Mouse (Mus musculus): Measurements from ENCODE around the gene Mef2b.

The Mef2b gene

DNA sequence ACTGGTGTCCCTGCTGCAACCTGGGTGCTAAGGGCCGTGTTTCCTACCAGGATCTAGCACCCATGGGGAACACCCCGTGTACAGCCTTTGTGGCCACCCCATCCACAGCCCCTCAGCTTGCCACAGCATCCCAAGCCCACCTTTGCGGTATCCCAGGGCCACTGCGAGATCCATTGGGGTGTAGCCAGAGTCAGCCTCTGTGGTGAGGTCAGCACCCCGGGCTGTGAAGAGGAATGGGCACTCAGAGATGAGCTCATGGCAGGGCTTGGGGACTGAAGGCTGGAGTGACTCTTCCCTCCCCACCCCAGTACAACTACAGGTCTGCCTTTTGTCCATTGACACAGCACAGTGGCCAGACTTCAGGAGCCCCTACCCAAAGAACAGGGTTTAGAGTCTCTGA is 5.4 kb upstream of the Mef2b start:
- DNase-seq (ENCODE audit: low read depth, low spot score), result no peak

DNA sequence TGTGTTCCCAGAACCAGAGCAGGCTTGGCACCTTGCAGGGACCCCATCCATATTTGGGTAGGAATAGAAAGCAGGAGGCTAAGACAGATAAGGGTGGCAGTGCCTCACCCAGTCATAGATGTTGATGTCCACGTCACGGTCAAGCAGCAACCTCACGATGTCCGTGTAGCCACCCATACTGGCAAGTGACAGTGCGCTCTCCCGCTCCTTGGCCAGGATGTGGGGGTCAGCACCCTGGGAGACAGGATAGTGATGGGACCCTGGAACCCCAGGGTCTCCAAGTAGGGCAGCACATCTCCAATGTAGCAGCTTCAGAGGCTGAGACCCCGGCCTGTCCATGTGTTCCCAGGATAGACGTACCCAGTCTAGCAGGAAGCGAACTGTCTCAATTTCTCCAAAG is 4.6 kb upstream of the Mef2b start:
- no peak for DNase-seq (ENCODE audit: low read depth, low spot score)

DNA sequence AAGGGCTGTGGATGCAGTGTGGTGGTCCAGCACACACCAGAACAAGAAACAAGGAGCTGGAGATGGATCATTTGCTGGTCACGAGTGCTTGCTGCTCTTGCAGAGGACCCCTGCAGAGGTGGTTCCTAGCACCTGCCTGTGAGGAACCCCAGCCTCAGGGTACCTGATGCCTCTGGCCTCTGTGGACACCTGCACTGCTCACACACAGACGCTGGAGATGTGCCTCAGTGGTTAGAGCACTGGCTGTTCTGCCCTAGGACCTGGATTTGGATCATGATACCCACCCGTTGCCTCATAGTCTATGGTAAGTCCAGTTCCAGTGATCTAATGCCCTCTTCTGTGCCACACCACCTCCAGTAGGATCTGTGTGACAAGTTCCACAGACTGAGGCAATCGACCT is 2.9 kb upstream of the Mef2b start:
- no peak for DNase-seq (ENCODE audit: low read depth, low spot score)

DNA sequence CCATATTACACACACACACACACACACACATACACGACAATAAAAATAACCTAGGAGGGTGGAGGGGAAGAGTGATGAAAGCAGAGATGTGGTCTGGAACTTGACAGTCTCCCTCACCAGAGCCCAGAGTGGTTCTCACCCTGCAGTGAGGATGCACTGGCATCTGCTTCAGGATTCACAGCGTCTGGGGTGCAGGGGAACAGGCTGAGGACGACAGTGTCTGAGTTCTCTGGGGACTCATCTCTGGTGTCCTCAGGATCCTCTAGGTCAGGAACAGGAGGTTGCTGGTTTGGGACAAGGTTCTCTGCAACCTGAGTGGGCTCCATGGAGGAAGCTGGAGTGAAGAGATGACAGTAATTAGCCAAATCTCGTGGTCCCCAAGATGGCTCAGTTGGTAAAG is 1.6 kb upstream of the Mef2b start:
- no peak for DNase-seq (ENCODE audit: low read depth, low spot score)

DNA sequence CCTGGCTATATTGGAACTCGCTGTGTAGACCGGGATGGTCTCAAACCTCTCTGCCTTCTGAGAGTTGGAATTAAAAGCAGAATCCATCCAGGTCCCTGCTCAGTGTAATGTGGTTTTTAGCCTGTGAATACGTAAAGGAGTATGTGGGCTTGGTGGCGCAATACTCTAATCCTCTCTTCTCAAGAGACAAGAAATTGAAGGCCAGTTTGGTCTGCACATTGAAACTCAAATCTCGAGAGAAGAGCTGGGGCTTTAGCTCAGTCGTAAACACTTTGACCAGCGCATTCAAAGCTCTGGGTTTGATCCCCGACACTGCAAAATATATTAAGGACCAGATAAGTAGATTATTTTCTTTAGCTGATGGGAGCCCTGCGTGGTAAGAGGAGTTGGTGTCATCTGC is 470 bp downstream of the Mef2b start:
- no peak for DNase-seq (ENCODE audit: low read depth, low spot score)

DNA sequence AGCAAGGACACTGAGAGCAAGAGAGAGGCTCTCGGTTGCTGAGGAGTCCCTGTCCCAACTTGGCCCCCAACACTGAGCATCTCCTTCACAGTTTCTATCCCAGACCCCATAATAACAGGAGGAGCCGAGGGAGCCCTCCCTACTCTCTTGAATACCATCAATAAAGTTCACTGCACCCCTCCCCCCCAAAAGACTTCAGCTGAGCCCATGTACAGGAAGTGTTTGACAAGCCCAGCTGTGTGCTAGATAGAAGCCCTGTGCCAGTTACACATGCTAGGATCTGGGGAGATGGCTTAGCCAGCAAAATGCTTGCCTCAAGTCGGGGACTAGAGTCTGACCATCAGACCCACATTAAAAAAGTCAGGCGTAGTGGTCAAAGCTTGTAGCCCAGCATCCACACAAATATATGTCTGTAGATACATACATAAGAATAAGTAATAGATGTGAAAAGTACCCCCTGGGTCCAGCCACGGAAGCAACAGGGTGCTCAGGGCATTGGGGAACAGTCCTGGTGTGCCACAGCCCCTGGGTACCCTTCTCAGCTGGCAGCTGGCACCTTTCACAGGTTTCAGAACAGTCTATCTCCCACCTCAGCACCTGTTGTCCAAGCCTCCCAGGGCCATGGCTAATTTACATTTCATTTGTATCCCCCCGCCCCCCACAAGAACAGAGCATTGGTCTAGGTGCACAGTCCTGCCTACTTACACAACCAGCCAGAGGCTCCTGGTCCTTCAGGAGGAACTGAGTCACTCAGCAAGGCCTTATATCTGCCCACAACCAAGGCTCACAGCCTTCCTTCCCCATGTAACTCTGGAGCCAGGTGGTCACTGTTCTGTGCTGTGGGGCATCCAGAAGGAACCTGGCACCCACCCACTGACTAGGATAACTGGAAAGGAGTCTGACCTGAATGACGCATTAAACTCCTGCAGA is 8.4 kb downstream of the Mef2b start:
- no peak for DNase-seq (ENCODE audit: low read depth, low spot score)

DNA sequence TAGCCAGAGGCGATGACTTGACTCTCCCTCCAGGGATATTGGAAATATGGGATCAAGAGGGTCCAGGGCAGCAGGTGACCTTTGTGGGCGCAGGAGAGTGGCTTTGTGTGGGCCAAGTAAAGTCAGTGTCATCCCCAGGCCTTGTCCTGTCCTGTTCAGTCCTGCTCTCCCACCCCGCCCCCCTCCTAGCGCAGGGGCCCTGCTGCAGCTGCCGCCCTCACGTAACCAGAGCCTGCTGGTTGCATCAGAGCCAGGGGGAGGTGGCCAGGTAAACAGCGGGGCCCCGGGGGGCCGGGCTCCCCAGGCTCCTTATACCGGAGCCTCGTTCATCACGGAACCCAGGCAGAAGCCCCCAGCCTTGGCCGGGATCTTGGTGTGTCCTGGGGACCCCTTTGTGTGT is 10.6 kb downstream of the Mef2b start:
- DNase-seq (ENCODE audit: low read depth, low spot score), result no peak

DNA sequence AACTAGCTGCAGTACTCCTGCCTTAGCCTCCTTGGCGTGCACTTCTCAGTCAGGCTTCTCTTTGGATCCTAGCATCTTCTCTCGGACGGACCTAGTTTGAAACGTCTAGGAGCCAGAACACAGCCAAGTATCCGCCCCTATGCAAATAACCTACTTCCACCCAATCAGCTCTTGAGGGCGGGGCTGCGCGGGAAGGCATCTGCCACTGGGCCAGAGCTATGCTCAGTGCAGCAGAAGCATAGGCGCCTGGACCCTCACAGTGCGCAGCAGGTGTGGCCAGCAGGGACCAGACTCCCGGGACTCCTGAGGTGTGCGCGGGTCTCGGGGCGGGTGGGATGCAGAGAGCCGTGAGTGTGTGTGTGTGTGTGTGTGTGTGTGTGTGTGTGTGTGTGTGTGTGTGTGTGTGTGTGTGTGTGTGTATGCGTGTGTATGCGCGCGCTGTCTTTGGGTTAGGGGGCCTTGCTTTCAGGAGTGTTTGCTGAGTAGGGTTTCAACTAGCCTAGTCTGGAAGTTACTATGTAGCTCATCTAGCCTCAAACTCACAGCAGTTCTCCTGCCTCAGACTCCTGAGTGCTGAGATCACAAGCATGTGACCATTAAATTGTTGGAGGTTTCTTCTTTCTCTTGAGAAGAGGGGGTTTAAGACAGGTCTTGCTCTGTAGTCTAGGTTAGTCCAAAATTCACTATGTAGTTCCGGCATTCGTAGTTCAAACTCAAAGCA is 13.2 kb downstream of the Mef2b start:
- DNase-seq (ENCODE audit: low read depth, low spot score), result no peak

DNA sequence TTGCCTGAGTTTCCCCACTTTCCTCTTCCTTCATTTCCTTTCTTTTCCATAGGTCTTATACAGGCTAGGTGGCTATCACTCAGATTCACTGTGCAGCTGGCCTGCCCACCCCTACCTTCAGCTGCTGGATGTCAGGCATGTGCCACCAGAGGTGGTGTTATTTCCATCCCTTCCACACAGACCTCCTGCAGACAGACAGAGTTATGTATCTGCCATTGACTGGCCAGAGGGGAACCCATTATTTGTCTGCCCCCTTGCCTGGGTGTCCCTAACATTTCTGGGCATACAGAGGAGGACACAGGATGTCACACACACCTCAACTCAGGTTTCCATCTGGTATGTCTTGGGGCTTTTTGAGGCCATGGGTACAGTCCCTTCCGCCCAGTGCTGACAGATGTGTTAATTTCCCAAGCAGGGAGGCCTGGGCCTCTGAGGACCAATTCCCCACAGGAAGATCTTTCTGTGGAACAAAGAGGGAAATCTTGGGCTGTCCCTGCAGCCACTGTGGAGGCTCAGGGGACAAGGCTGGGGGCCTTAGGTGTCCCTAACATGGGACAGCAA is 17.8 kb downstream of the Mef2b start:
- DNase-seq (ENCODE audit: low read depth, low spot score), result no peak

DNA sequence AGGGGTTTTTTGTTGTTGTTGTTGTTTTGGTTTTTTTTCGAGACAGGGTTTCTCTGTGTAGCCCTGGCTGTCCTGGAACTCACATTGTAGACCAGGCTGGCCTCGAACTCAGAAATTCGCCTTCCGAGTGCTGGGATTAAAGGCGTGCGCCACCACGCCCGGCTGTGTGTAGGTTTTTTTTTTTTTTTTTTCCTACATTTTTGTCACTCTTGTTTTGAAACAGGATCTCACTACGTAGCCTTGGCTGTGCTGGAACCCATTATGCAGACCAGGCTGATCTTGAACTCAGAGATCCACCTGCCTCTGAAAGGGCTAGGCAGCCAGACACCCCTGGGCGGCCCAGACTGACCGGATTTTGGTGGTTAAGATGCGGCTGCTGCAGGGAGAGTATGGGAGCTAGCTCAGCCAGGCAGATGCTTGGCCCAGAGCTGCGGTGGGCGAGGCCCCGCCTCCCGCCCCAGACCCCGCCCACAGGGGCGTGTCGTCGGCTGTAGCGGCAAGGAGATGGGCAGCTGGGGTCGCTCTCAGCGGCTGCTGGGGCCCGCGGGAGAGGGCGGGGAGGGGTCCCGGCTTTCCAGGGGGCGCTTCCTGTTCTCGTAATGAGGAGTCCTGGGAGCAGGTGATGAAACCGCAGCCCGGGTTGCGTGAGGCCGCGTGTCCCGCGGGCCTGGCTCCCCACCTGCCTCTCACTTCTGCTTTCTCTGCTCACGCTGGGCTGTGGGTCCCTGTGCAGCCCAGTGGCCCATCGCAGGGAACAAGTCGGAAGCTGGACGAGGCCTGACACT is 18.8 kb downstream of the Mef2b start:
- DNase-seq (ENCODE audit: low read depth, low spot score), result peak; percentile 28

DNA sequence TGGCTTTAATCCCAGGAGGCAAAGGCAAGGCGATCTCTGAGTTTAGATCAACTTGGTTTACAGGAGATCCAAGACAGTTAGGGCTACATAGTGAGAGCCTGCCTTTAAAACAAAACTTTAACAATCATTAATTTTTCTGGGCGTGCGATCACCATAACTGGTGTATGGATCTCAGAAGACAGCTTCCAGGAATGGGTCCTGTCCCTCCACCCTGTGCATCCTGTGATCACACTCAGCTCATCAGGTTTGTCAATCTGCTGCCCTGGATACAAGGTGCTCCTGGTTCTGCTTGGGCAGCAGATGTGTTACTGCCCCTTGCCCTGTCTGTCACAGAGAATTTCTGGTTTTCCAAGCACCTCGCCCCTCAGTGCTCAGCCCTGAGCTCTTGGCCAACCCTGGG is 19.7 kb downstream of the Mef2b start:
- DNase-seq (ENCODE audit: low read depth, low spot score), result no peak

DNA sequence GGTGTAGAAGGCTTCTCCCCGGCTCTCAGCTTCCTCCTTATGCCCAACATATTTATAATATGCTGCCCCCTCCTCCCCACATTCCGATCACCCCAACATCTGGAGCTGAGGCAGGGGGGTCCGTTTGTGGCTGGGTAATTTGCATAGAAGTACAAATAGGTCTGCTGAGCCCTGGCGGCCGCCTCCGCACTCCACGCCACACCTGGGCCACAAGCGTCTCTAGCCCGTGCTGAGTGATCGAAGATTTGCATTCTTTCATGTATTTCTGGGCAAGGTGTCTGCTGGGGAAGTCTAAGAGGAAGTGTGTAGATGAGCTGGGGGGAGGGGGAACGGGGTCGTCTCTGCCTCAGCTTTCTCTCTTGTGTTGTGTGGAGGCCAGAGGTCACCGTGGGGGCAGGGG is 20.5 kb downstream of the Mef2b start:
- no peak for DNase-seq (ENCODE audit: low read depth, low spot score)

DNA sequence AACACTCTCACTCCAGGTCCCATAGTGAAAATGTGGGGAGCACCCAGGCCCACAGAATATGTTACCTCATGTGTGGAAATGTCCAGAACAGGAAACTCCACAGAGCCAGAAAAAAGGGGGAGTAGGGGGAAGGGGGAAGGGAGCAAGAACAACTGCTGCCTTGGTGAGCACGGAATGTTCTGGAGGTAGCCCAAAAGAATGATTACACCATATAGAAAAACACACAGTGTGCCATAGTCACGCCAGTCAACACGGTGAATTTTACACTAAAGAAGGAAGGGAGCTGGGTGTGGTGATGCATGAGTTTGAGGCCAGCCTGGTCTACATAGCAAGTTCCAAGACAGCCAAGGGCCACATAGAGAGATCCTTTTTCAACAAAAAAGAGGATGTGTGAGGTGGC is 23.8 kb downstream of the Mef2b start:
- no peak for DNase-seq (ENCODE audit: low read depth, low spot score)

DNA sequence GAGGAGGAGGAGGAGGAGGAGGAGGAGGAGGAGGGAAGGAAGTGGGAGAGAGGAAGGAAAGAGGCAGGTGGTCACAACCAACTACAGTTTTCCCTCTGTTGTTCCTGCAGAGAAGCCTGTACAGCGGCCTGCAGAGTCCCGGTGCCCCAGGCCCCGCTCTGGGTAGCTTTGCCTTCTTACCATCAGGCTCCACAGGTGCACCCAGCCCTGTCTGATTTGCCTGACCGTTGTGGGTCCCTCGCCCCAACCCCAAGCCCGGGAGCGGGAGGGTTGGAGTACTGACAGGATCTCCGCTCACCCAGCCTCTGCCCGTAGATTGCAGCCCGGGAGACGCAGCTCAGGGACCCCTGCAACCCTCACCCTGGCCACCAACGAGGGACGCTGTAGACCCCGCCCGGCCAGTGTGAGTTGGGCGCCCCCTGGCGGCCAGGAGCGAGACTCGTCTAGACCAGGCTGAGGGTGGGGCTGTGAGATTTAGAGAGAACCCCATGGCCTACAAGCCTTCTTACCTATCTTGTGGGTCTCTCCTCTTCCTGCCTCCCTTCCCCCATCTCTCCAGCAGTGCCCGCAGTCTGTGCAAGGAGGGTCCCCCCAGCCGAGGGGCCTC is 27.1 kb downstream of the Mef2b start:
- peak; percentile 26 for DNase-seq (ENCODE audit: low read depth, low spot score)

DNA sequence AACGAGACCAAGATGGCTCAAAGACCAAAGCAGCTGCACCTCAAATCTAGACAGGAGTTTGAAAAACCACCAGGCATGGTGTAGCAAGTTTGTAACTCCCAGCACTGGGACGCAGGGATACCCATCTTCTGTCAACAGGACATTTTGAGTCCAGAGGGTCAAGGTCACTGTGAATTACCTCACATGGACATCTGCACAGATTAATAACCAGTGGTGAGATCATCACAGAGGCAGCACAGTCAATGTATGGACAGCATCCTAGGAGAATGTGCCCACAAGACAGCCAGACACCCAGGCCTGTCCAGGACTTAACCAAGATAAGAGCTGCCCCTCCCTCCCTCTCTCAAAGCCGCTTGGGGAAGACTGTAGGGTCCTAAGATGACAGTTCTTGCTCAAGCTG is 30.6 kb downstream of the Mef2b start:
- no peak for DNase-seq (ENCODE audit: low read depth, low spot score)

DNA sequence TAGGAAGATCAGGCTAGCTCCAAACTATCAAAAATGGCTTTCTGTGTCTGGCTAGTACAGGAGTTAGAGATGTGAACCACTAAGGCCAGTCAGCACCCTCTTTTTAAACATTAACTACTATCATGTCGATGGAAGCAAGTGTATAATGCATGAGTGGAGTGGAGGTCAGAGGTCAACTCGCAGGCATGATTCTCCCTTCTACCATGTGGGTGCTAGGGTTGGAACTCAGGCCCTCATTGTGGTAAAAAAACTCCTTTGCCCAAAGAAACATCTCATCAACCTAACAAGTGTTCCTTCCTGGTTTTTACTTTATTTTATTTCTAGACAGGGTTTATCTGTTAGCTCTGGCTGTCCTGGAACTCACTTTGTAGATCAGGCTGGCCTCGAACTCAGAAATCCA is 31.2 kb downstream of the Mef2b start:
- no peak for DNase-seq (ENCODE audit: low read depth, low spot score)

DNA sequence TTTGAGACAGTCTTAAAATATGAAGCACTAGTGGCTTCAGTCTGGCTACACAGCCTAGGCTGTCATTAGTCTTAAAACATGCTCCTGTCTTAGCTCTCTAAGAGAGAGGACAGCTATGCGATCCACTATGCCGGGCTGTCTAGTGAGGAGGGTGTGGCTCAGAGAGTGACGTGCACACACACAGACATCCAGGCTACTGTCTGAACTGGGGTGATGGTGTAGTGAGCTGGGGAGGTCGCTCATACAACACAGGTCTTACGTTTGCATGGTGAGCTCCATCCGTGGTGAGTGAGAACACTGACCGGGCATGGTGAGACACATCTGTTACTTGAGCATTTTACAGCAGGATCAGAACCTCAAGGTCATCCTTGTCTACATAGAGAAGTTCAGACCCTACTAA is 31.7 kb downstream of the Mef2b start:
- no peak for DNase-seq (ENCODE audit: low read depth, low spot score)

DNA sequence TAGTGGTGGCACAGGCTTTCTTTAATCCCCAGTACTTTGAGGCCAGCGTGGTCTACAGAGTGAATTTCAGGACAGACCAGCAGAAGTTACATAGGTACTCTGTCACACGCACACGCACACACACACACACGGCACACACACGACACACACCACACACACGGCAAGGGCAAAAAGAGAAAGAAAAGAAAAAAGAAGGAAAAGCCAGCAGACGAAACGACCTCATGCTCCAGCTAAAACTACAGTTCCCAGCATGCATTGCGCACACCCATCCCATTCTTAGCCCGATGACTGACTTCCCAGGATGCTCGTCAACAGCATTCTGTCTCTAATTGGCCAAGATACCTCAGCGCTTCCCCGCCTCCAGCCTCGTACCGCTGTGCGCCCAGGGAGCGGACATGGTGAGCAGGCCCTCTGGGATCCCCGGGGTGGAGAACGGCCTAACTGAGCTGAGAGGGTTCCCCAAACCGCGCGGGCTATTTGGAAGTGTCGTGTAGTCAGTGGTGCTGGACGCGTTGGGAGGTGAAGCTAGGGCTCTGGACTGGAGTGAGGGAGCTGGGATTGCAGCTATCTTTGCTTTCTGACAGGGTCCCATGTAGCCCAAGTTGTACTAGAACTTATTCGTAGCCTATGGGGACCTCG is 32.7 kb downstream of the Mef2b start, which contains the start of gene Tmem161a:
Gene Tmem161a, plus strand, starts transcription at position 314 of the 639 bp plus-strand sequence.
- DNase-seq (ENCODE audit: low read depth, low spot score), result peak; percentile 85

DNA sequence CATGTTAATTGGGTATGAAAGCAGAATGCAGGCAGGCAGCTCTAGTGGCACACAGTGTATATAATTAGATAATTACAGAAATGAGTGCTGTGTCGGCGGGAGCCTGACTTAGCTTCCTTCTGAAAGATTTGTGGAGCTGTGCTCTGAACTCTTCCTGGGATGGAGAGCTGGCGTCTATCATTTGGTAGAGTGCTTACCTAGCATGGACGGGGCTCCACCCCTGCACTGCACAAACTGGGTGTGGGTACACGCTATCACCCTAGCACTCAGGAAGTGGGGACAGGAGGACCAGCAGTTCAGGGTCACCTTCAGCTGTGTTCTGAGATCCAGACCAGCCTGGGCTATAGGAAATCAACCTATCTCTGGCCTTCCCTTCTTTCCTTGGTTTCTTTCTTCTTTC is 33.8 kb downstream of the Mef2b start:
- DNase-seq (ENCODE audit: low read depth, low spot score), result no peak

DNA sequence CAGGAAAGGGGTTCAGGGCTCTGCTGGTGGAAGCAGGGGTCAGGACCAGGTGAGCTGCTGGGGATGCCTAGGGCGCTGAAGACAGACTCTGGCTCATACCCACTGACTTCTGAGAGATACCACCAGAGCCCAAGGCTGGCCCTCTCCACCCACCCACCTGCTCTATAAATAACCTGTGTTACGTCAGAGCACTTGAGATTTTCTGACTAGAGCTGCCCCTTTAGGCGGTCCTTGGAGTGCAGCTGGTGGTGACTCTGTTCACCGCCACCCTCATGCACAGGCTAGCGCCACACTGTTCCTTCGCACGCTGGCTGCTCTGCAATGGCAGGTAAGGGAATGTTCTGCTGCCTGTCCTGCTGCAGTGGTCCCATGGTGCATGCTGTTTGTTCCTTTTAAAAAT is 34.6 kb downstream of the Mef2b start:
- no peak for DNase-seq (ENCODE audit: low read depth, low spot score)

DNA sequence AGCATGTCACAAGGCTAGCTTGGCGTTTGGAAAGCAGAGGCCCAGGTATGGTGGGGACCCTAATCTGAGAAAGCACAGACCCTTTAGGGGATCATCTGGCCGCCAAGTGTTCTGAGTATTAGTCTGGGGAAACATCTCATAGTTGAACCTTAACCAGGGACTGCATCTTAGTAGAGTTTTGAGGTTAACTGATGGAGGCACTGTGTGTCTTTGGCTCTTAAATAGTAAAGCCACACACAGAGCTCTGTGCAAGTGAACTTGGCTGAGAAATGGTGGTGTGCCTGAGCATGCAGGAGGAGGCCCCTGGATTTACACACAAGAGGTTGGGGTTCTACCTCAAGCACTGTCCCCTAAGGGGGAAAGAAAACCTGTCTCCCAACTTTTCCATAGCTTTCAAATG is 38.7 kb downstream of the Mef2b start:
- DNase-seq (ENCODE audit: low read depth, low spot score), result no peak

All from retina, adult 2 months (tissue).